Mouse (Mus musculus) small intestine, adult 2 months (tissue): ENCODE data around the gene Minos1.

ENCODE experiments used
- CTCF ChIP-seq: fragments of 200-500 bp; IDR thresholded peaks from 2 replicates; pipeline ENCODE4 v1.5.1; 2012; ENCODE audit warnings: low read depth, mild to moderate bottlenecking, control low read depth, inconsistent platforms, low read length, moderate library complexity, mixed read lengths; ENCODE audit not compliant: insufficient replicate concordance, insufficient read length; ENCODE audit errors: extremely low read depth
- POLR2A ChIP-seq: fragments of 200-500 bp; IDR thresholded peaks from 2 replicates; pipeline ENCODE4 v1.6.1; 2012; ENCODE audit warnings: low read depth, mild to moderate bottlenecking, control low read depth, inconsistent platforms, low read length, moderate library complexity

DNA sequence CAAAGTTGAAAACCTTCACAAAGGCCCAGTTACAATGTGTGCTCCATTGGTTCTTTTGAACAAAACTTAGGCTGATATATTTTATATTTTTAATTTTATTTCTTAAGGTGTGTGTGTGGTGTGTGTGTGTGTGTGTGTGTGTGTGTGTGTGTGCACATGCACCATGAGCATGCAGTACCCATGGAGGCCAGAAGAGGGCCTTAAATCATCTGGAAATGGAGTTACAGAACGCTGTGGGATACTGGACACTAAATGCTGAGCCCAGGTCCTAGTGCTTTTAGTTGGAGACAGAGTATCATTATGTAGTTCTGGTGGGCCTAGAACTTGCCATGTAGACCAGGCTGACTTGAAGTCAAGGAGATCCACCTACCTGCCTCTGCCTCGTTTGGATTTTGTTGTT lies 48.3 kb upstream of the Minos1 start:
- TF ChIP-seq CTCF: no peak
- no peak for TF ChIP-seq POLR2A
